Mouse (Mus musculus) hindbrain, postnatal 0 days (tissue): ENCODE measurements at regions not wholly inside any gene's neighbourhood (a gene's known extent, or its start where the extent isn't known, plus 50 kb on each side); places are given as distances from the start of the nearest gene placed in this dataset.
"Not testable (repeated sequence)": the region's sequence is repeated elsewhere in the genome, so short reads cannot be mapped to it uniquely, and the experiment has no call there.

ENCODE experiments used
- ATAC-seq: fragments of 200-750 bp; cut with Nextera tagmentation; 2 replicates; pipeline ENCODE4 v1.8.0; 2017; ENCODE audit warnings: mild to moderate bottlenecking, moderate TSS enrichment, moderate library complexity
- DNase-seq: peaks from one replicate; pipeline ENCODE4 v3.0.0-alpha.2; 2015; ENCODE audit warnings: low spot score
- H3K27ac ChIP-seq: fragments of 300-500 bp; sonication (generic); 2 replicates; pipeline ENCODE4 v1.5.1; 2014; ENCODE audit warnings: mild to moderate bottlenecking
- H3K27me3 ChIP-seq: fragments of 300-500 bp; sonication (generic); 2 replicates; pipeline ENCODE4 v1.6.1; 2014; ENCODE audit warnings: low read length, mixed read lengths; ENCODE audit not compliant: insufficient read depth
- H3K36me3 ChIP-seq: fragments of 300-500 bp; sonication (generic); 2 replicates; pipeline ENCODE4 v1.6.1; 2014; ENCODE audit warnings: low read length, mixed read lengths; ENCODE audit not compliant: insufficient read depth
- H3K4me1 ChIP-seq: fragments of 300-500 bp; sonication (generic); 2 replicates; pipeline ENCODE4 v1.6.1; 2014; ENCODE audit warnings: antibody characterized with exemption, low read length, mixed read lengths; ENCODE audit not compliant: insufficient read depth
- H3K4me2 ChIP-seq: fragments of 300-500 bp; sonication (generic); 2 replicates; pipeline ENCODE4 v1.6.1; 2014; ENCODE audit warnings: low read depth, mild to moderate bottlenecking, low read length, moderate library complexity, mixed read lengths
- H3K4me3 ChIP-seq: fragments of 300-500 bp; sonication (generic); 2 replicates; pipeline ENCODE4 v1.5.1; 2014; ENCODE audit warnings: low read length
- H3K9ac ChIP-seq: fragments of 300-500 bp; sonication (generic); replicated peaks from 2 replicates; pipeline ENCODE4 v1.6.1; 2014; ENCODE audit warnings: mild to moderate bottlenecking, low read length, moderate library complexity, mixed read lengths
- H3K9me3 ChIP-seq: fragments of 300-500 bp; sonication (generic); 2 replicates; pipeline ENCODE4 v1.6.1; 2016; ENCODE audit warnings: low read length, mixed read lengths
- CTCF ChIP-seq: IDR thresholded peaks from 2 replicates; pipeline ENCODE4 v1.5.1; 2016; ENCODE audit warnings: antibody characterized with exemption, control low read depth, low read depth
- WGBS: fragments of 180-500 bp; shearing (Covaris S2); extraction: QIAGEN DNeasy Blood & Tissue Kit; methylation state at CpG from one replicate; pipeline ENCODE4 v1.1.7; 2014; 5-methylcytosine and 5-hydroxymethylcytosine counted together

DNA sequence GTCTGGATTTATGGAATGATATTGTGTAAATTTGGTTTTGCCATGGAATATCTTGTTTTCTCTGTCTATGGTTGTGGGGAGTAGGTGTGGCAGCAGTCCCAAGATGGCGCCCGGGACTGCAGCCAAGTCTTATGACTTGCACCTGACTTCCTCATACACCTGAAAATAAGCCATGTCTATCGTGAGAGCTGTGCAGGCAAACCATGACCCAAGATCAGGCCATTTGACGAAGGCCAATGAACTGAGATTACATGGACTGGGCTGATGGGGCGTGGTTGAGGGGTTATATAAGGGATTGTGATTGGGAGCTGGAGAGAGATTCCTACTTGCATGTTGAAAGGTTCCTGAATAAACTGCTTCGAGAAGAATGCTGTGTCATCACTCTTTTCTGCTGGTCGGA lies 139.5 kb downstream of the Slc6a15 start:
- 95% methylated on average over 7 of the region's 7 CpGs for WGBS
- DNase-seq, H3K36me3 ChIP-seq, H3K4me3 ChIP-seq, H3K27me3 ChIP-seq, H3K9me3 ChIP-seq, H3K4me1 ChIP-seq, ATAC-seq, H3K27ac ChIP-seq, H3K9ac ChIP-seq, H3K4me2 ChIP-seq: not testable (repeated sequence)

DNA sequence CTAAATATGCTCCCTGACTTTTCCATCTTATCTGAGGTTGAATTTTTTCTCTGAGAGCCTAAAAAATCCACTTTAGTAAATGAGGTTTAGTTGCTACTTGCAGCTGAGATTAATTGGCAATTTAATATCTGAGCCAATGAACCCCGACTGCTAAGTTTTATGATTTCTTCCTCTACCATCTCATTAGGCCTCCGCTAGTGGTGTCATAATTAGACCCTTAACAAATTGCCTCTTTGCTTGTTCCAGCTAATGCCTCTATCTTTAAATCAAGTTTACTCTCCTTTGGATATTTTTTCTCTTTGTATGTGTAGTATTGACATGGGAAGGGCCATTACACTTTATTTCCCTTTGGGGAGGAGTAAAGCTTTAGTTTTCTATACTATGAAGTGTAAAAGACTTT lies 176.9 kb downstream of the Slc6a15 start:
- ATAC-seq = no peak

GRCm38 (mm10) chr10:103549510-103549909 lies 181.9 kb downstream of the Slc6a15 start:
- H3K36me3 ChIP-seq = no peaks in the 10 kb centered on the region
- H3K9me3 ChIP-seq = no peaks in the 10 kb centered on the region
- no peak overlapping the region for H3K27ac ChIP-seq
- H3K4me3 ChIP-seq = no peak overlapping the region
- DNase-seq (no peak), ATAC-seq (no peak)
- 86% methylated on average over 2 of the region's 2 CpGs for WGBS
- H3K4me1 ChIP-seq = no peaks in the 10 kb centered on the region
- H3K27me3 ChIP-seq = no peaks in the 10 kb centered on the region
- no peak overlapping the region for H3K4me2 ChIP-seq
- H3K9ac ChIP-seq = no peak overlapping the region
- no peak for TF ChIP-seq CTCF

More for the DNA sequence above, 176.9 kb downstream of the Slc6a15 start:
- Histone ChIP-seq H3K4me1 (no peaks in the 10 kb centered on the region), H3K9me3 (no peaks in the 10 kb centered on the region), H3K4me3 (no peak overlapping the region), H3K9ac (no peak overlapping the region), H3K27ac (no peak overlapping the region), H3K27me3 (no peaks in the 10 kb centered on the region), H3K36me3 (no peaks in the 10 kb centered on the region), H3K4me2 (no peak overlapping the region)
- peak; percentile 2 for DNase-seq
- no peak for TF ChIP-seq CTCF
- WGBS = 74% methylated on average over 2 of the region's 2 CpGs

DNA sequence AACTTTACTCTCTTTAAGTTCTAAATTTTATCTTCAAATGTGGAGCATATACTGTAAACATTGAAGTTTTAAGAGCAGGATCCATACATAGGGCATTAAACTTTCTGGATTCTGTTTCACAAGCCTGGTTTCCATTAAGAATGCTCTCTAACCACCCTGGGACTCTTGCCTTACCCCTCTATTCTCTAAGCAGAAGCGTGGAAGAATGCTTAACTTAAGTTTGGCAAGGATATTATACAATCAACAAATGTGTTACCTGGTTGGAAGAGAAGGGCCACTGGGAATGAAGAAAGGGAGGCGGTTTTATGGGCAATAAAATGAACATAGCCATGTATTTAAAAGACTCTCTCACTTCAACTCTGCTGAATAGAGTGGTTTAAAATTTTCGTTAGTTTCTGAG lies 217.5 kb downstream of the Slc6a15 start:
- no peak overlapping the region for H3K27ac ChIP-seq
- no peak for TF ChIP-seq CTCF
- no peak overlapping the region for H3K4me2 ChIP-seq
- ATAC-seq (no peak), DNase-seq (no peak)
- H3K4me1 ChIP-seq = no peaks in the 10 kb centered on the region
- no peak overlapping the region for H3K9ac ChIP-seq
- WGBS = 74% methylated on average over 3 of the region's 3 CpGs
- no peak overlapping the region for H3K4me3 ChIP-seq
- H3K9me3 ChIP-seq = no peaks in the 10 kb centered on the region
- no peaks in the 10 kb centered on the region for H3K36me3 ChIP-seq
- no peaks in the 10 kb centered on the region for H3K27me3 ChIP-seq

DNA sequence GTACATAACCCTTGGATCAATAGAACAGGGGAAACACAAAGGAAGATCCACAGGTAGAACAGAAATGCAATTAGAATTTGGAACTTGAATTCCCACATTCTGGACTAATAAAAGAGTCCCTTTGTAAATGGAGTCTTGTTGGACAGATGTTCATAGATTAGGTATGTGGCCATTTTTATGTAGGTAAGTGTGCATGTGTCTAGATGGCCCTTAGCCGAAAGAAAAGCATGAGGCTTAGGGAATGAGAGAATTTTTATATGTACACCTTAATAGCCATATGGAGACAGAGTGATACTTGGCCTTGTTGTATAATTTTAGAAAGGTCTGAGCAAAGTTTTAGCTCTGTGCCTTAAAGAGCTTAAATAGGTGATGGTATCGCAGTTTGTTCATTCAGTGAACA lies 217.9 kb downstream of the Slc6a15 start:
- no peaks in the 10 kb centered on the region for H3K4me1 ChIP-seq
- H3K27me3 ChIP-seq = no peaks in the 10 kb centered on the region
- no peaks in the 10 kb centered on the region for H3K36me3 ChIP-seq
- DNase-seq (no peak), ATAC-seq (no peak)
- H3K27ac ChIP-seq = no peak overlapping the region
- WGBS = 91% methylated on average over 2 of the region's 2 CpGs
- H3K9me3 ChIP-seq = no peaks in the 10 kb centered on the region
- H3K4me2 ChIP-seq = no peak overlapping the region
- H3K9ac ChIP-seq = no peak overlapping the region
- TF ChIP-seq CTCF = no peak
- no peak overlapping the region for H3K4me3 ChIP-seq

- WGBS = 91% methylated on average over 2 of the region's 2 CpGs
- no peaks in the 10 kb centered on the region for H3K9me3 ChIP-seq
- DNase-seq = no peak
- H3K9ac ChIP-seq = no peak overlapping the region
- no peaks in the 10 kb centered on the region for H3K36me3 ChIP-seq
- H3K4me1 ChIP-seq = no peaks in the 10 kb centered on the region
- TF ChIP-seq CTCF = no peak
- ATAC-seq = no peak
- no peak overlapping the region for H3K4me3 ChIP-seq
- no peaks in the 10 kb centered on the region for H3K27me3 ChIP-seq
- H3K4me2 ChIP-seq = no peak overlapping the region
- H3K27ac ChIP-seq = no peak overlapping the region
These were observed 224.4 kb downstream of the Slc6a15 start for GRCm38 (mm10) chr10:103591985-103592384.

DNA sequence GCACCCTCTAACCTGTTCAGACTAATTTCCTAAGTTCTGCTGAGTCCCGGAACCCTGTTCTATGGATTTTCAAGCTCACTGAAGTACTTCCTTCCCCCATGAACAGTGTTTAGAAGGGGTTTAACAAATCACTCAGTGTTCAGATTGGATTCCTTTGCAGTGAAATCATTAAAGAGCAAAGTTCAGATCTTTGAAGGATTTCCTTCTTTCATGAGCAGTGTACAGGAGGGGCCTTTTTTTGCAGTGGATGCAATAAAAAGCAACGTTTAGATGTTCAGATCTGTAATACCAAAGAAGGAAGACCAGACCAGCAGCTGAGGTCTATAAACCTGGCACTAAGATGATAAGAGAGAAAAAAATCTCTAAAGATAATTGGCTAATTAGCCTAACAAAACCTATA lies 273.6 kb downstream of the Slc6a15 start:
- H3K4me2 ChIP-seq = no peak overlapping the region
- no peaks in the 10 kb centered on the region for H3K27me3 ChIP-seq
- H3K9me3 ChIP-seq = no peaks in the 10 kb centered on the region
- ATAC-seq (no peak), DNase-seq (no peak)
- WGBS = 89% methylated on average over 2 of the region's 2 CpGs
- H3K9ac ChIP-seq = no peak overlapping the region
- H3K4me1 ChIP-seq = no peaks in the 10 kb centered on the region
- H3K27ac ChIP-seq = no peak overlapping the region
- H3K36me3 ChIP-seq = no peaks in the 10 kb centered on the region
- H3K4me3 ChIP-seq = no peak overlapping the region
- TF ChIP-seq CTCF = no peak

DNA sequence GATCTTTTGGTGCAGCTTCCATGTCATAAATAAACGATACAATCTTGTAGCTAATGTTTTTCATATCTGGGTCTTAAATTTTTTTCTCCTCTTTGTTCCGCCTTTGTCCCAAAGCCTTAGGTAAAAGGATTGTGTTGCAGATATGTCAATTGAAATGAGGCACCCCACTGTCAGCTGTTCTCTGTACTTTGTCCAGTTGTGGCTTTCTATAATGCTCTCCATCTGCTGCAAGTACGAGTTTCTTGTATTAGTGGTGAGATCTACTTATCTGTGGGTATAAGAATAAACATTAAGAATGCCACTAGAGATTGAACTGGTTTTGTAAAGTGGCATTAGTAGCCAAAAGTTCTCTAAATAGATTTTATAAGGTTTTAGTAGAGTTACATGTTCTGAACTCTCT lies 282.3 kb downstream of the Slc6a15 start:
- no peaks in the 10 kb centered on the region for H3K9me3 ChIP-seq
- H3K4me1 ChIP-seq = no peaks in the 10 kb centered on the region
- 76% methylated on average over 3 of the region's 3 CpGs for WGBS
- no peaks in the 10 kb centered on the region for H3K27me3 ChIP-seq
- H3K4me3 ChIP-seq = no peak overlapping the region
- no peak overlapping the region for H3K27ac ChIP-seq
- no peak overlapping the region for H3K9ac ChIP-seq
- H3K4me2 ChIP-seq = no peak overlapping the region
- no peak for DNase-seq
- no peak for ATAC-seq
- H3K36me3 ChIP-seq = no peaks in the 10 kb centered on the region
- TF ChIP-seq CTCF = no peak
